Mouse (Mus musculus): Measurements from ENCODE around the gene Rnaset2b. TPM values are rescaled to one million over a fixed set of nuclear protein-coding genes. Genes with fewer than 3 reads are reported as not detected.
"Not testable (repeated sequence)": the region's sequence is repeated elsewhere in the genome, so short reads cannot be mapped to it uniquely, and the experiment has no call there.

Rnaset2b gene
- polyA plus RNA-seq, 1 experiment from 2014 or later, result 240 TPM

- H3K27me3 ChIP-seq (ENCODE audit: control insufficient read depth, insufficient read depth, low read length); DNase-seq (ENCODE audit: low spot score); ATAC-seq (ENCODE audit: low FRiP score, low TSS enrichment); H3K9ac ChIP-seq (ENCODE audit: low read length); H3K27ac ChIP-seq (replicated peaks); H3K9me3 ChIP-seq (ENCODE audit: control insufficient read depth, low read length); H3K36me3 ChIP-seq (ENCODE audit: control insufficient read depth, insufficient read depth, low read length); H3K4me1 ChIP-seq (replicated peaks; ENCODE audit: control insufficient read depth, insufficient read depth): not testable (repeated sequence)
- H3K4me2 ChIP-seq (replicated peaks; ENCODE audit: low read depth), result peak overlapping the region; percentile 43
- peak overlapping the region; percentile 48 for H3K4me3 ChIP-seq (ENCODE audit: low read depth, low read length)
- WGBS, result 0% methylated on average over 12 of the region's 12 CpGs
Observed at GRCm38 (mm10) chr17:6960349-6960748, 10.1 kb upstream of the Rnaset2b start.

DNA sequence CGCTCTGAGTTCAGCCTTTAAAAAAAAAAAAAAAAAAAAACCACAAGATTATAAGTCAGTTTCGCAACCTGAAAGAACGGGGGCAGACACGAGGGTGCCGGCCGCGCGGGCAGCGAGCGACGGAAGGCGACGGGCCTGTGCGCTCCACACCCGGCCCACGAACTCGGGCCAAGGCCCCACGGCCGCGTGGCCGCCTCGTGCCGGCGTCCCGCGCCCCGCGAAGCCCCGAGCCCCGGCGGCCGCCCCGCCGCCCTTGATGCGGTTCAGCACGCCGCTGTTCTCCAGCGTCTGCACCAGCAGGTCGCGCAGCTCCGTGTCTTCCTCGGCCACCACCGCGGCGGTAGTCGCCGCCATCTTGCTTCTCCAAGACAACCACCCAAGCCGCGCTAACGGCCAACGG, 9.7 kb upstream of the Rnaset2b start, which contains the start of gene Tagap1:
Gene Tagap1 (minus strand): TSS at position 381 of the 400 bp plus-strand sequence.
- H3K9ac ChIP-seq (ENCODE audit: low read length); H3K36me3 ChIP-seq (ENCODE audit: control insufficient read depth, insufficient read depth, low read length); H3K9me3 ChIP-seq (ENCODE audit: control insufficient read depth, low read length); H3K27ac ChIP-seq (replicated peaks); H3K27me3 ChIP-seq (ENCODE audit: control insufficient read depth, insufficient read depth, low read length); H3K4me1 ChIP-seq (replicated peaks; ENCODE audit: control insufficient read depth, insufficient read depth); ATAC-seq (ENCODE audit: low FRiP score, low TSS enrichment): not testable (repeated sequence)
- H3K4me3 ChIP-seq (ENCODE audit: low read depth, low read length), result peak within 1 kb of the TSS; percentile 48
- WGBS, result under 1% methylated on average over 36 of the region's 51 CpGs
- H3K4me2 ChIP-seq (replicated peaks; ENCODE audit: low read depth), result peak within 1 kb of the TSS; percentile 43
- DNase-seq (ENCODE audit: low spot score), result peak; percentile 32

GRCm38 (mm10) chr17:6961181-6962000, 9.0 kb upstream of the Rnaset2b start:
- not testable (repeated sequence) for H3K36me3 ChIP-seq (ENCODE audit: control insufficient read depth, insufficient read depth, low read length); H3K27me3 ChIP-seq (ENCODE audit: control insufficient read depth, insufficient read depth, low read length); H3K9ac ChIP-seq (ENCODE audit: low read length); H3K27ac ChIP-seq (replicated peaks); H3K9me3 ChIP-seq (ENCODE audit: control insufficient read depth, low read length); H3K4me1 ChIP-seq (replicated peaks; ENCODE audit: control insufficient read depth, insufficient read depth)
- 1% methylated on average over 14 of the region's 48 CpGs for WGBS
- Histone ChIP-seq H3K4me3 (ENCODE audit: low read depth, low read length) (peak overlapping the region; percentile 8; the same call in 1 of the 2 replicates), H3K4me2 (replicated peaks; ENCODE audit: low read depth) (0 out of 2 replicates have a peak overlapping the region, but pooled peaks have one; percentile 37)
- DNase-seq (ENCODE audit: low spot score) (peak; percentile 20), ATAC-seq (ENCODE audit: low FRiP score, low TSS enrichment) (peak; percentile 98)

DNA sequence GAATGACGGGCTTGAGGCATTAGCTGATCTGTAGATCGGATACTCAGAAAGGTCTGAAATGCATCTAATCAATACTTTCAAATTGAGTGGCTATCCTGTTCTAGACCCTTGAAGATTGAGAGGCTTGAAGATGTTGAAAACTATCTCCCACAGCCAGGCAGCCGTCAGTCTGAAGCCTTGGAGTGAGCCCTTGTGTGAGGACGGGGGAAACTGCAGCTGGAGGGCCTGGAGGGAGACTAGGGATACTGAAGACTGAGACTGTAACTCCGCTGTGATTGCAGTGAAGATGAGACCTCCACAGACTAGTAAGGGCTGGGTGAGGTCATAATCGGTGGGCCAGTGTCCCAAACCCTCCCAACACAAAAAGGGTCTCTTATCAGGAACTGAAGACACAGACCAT, 8.1 kb upstream of the Rnaset2b start:
- 62% methylated on average over 3 of the region's 6 CpGs for WGBS
- H3K27me3 ChIP-seq (ENCODE audit: control insufficient read depth, insufficient read depth, low read length); DNase-seq (ENCODE audit: low spot score); H3K4me1 ChIP-seq (replicated peaks; ENCODE audit: control insufficient read depth, insufficient read depth); ATAC-seq (ENCODE audit: low FRiP score, low TSS enrichment); H3K36me3 ChIP-seq (ENCODE audit: control insufficient read depth, insufficient read depth, low read length); H3K27ac ChIP-seq (replicated peaks); H3K4me2 ChIP-seq (replicated peaks; ENCODE audit: low read depth); H3K4me3 ChIP-seq (ENCODE audit: low read depth, low read length); H3K9me3 ChIP-seq (ENCODE audit: control insufficient read depth, low read length); H3K9ac ChIP-seq (ENCODE audit: low read length): not testable (repeated sequence)

- not testable (repeated sequence) for H3K36me3 ChIP-seq (ENCODE audit: control insufficient read depth, insufficient read depth, low read length); H3K4me3 ChIP-seq (ENCODE audit: low read depth, low read length); H3K4me1 ChIP-seq (replicated peaks; ENCODE audit: control insufficient read depth, insufficient read depth); H3K9me3 ChIP-seq (ENCODE audit: control insufficient read depth, low read length); ATAC-seq (ENCODE audit: low FRiP score, low TSS enrichment); H3K27ac ChIP-seq (replicated peaks); H3K27me3 ChIP-seq (ENCODE audit: control insufficient read depth, insufficient read depth, low read length); H3K4me2 ChIP-seq (replicated peaks; ENCODE audit: low read depth); H3K9ac ChIP-seq (ENCODE audit: low read length)
- peak; percentile 17 for DNase-seq (ENCODE audit: low spot score)
- 41% methylated on average over 4 of the region's 4 CpGs for WGBS
Observed at GRCm38 (mm10) chr17:6962936-6963335, 7.5 kb upstream of the Rnaset2b start.

DNA sequence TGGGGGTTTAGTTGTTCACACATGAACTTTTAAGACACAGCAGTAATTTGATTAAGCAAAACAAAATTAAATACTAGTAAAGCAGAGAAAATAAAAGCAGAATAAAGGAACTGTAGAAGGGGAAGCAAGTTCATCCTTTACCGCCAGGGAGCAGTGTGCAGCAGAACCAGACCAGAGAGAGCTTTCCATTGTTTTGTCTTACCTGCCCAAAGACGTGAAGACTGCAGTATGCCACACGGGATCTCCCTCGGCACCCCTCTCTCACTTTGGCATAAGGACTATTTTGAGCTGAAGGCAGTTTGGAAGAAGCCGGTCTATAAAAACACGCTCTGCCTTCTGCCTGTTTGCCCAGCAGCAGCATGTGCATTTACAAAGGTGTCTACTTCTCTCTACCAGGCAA, 5.1 kb upstream of the Rnaset2b start:
- H3K4me1 ChIP-seq (replicated peaks; ENCODE audit: control insufficient read depth, insufficient read depth); H3K9ac ChIP-seq (ENCODE audit: low read length); H3K4me2 ChIP-seq (replicated peaks; ENCODE audit: low read depth); H3K4me3 ChIP-seq (ENCODE audit: low read depth, low read length); H3K36me3 ChIP-seq (ENCODE audit: control insufficient read depth, insufficient read depth, low read length); H3K27me3 ChIP-seq (ENCODE audit: control insufficient read depth, insufficient read depth, low read length); ATAC-seq (ENCODE audit: low FRiP score, low TSS enrichment); H3K9me3 ChIP-seq (ENCODE audit: control insufficient read depth, low read length); H3K27ac ChIP-seq (replicated peaks): not testable (repeated sequence)
- peak; percentile 35 for DNase-seq (ENCODE audit: low spot score)
- 22% methylated on average over 6 of the region's 6 CpGs for WGBS
- peak; percentile 64 for TF ChIP-seq CTCF (IDR thresholded peaks at IDR 0.05; ENCODE audit: low read depth)

DNA sequence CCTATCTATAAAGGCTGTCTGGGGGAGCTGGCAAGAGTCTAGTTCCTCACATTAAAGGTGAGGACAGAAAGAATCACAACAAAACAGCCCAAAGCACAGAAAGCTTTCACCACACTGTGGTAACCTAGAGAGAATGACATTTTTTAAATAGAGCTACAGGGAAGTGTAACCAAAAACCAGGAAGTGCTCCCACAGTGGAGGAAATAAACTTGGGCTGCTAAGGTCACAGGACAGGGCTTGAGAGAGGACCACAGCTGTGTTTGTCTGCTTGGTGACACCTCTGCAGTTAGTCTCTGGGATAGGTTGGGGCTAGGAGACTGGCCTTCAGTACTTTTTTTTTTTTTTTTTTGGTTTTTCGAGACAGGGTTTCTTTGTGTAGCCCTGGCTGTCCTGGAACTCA, 2.8 kb upstream of the Rnaset2b start:
- WGBS, result no CpG with 5 or more reads among the region's 1 CpGs

GRCm38 (mm10) chr17:6971238-6971637, 804 bp downstream of the Rnaset2b start:
- WGBS, result 89% methylated on average over 8 of the region's 8 CpGs
- H3K9ac ChIP-seq (ENCODE audit: low read length); DNase-seq (ENCODE audit: low spot score): not testable (repeated sequence)

More for the DNA sequence above, 2.8 kb upstream of the Rnaset2b start:
- not testable (repeated sequence) for H3K36me3 ChIP-seq (ENCODE audit: control insufficient read depth, insufficient read depth, low read length); H3K9me3 ChIP-seq (ENCODE audit: control insufficient read depth, low read length); H3K4me2 ChIP-seq (replicated peaks; ENCODE audit: low read depth); H3K27me3 ChIP-seq (ENCODE audit: control insufficient read depth, insufficient read depth, low read length); H3K27ac ChIP-seq (replicated peaks); H3K4me1 ChIP-seq (replicated peaks; ENCODE audit: control insufficient read depth, insufficient read depth); H3K9ac ChIP-seq (ENCODE audit: low read length); H3K4me3 ChIP-seq (ENCODE audit: low read depth, low read length); ATAC-seq (ENCODE audit: low FRiP score, low TSS enrichment); DNase-seq (ENCODE audit: low spot score)

DNA sequence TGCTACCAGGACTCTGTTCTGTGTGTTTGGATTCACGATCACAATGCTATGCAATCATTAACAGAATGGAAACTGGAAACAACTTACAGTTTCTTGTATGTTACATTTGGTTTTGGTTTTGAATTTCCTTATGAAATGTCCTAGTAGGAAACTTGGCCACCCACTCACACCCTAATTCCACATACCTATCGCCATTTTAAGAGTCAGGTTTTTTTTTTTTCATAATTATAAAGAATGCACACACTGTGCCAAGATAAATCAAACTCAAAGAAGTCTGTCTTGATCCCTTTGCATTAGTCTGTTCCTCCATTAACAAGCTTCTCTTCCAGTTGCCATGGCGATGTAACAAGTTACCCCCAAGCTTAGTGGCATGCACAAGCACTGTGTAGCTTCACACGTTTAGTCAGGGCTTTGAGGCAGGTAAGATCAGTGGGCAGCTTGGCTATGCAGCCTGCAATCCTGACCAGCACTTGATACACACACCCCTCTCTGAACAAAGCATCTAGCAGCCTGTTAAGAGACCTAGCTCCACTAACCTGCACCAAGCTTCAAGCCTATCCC, 2.5 kb downstream of the Rnaset2b start:
- DNase-seq (ENCODE audit: low spot score); H3K27ac ChIP-seq (replicated peaks); H3K36me3 ChIP-seq (ENCODE audit: control insufficient read depth, insufficient read depth, low read length); H3K9ac ChIP-seq (ENCODE audit: low read length); H3K9me3 ChIP-seq (ENCODE audit: control insufficient read depth, low read length); H3K4me3 ChIP-seq (ENCODE audit: low read depth, low read length); H3K4me1 ChIP-seq (replicated peaks; ENCODE audit: control insufficient read depth, insufficient read depth); H3K27me3 ChIP-seq (ENCODE audit: control insufficient read depth, insufficient read depth, low read length); ATAC-seq (ENCODE audit: low FRiP score, low TSS enrichment); H3K4me2 ChIP-seq (replicated peaks; ENCODE audit: low read depth): not testable (repeated sequence)
- WGBS, result 59% methylated on average over 4 of the region's 4 CpGs

More at GRCm38 (mm10) chr17:6971238-6971637, 804 bp downstream of the Rnaset2b start:
- H3K4me3 ChIP-seq (ENCODE audit: low read depth, low read length); H3K36me3 ChIP-seq (ENCODE audit: control insufficient read depth, insufficient read depth, low read length); H3K27me3 ChIP-seq (ENCODE audit: control insufficient read depth, insufficient read depth, low read length); H3K4me2 ChIP-seq (replicated peaks; ENCODE audit: low read depth); ATAC-seq (ENCODE audit: low FRiP score, low TSS enrichment); H3K4me1 ChIP-seq (replicated peaks; ENCODE audit: control insufficient read depth, insufficient read depth); H3K9me3 ChIP-seq (ENCODE audit: control insufficient read depth, low read length); H3K27ac ChIP-seq (replicated peaks): not testable (repeated sequence)

Measured in stomach, postnatal 0 days (tissue).